Mouse (Mus musculus) heart, postnatal 4 days (tissue): ENCODE data around the gene Drap1. TPM values are rescaled to one million over a fixed set of nuclear protein-coding genes. Genes with fewer than 3 reads are reported as not detected.
"Not testable (repeated sequence)": the region's sequence is repeated elsewhere in the genome, so short reads cannot be mapped to it uniquely, and the experiment has no call there.

Experiments used
- DNase-seq: peaks from one replicate; pipeline ENCODE4 v3.0.0; 2021
- total RNA-seq, 2 experiments: library from RNA; stranded (reverse); gene quantifications; 2 replicates each; pipeline ENCODE4 v1.2.3; 2021

Gene Drap1
- total RNA-seq, 2 experiments from 2014 or later = 231 to 246 TPM

- DNase-seq = no peak
Observed at GRCm38 (mm10) chr19:5419630-5420029, 5.1 kb downstream of the Drap1 start.

- DNase-seq = no peak
Observed at GRCm38 (mm10) chr19:5418750-5419466, 5.9 kb downstream of the Drap1 start.

GRCm38 (mm10) chr19:5414534-5414957, 10.2 kb downstream of the Drap1 start:
- DNase-seq = no peak

- DNase-seq = no peak
Observed at GRCm38 (mm10) chr19:5413840-5414239, 10.9 kb downstream of the Drap1 start.

- no peak for DNase-seq
Observed at GRCm38 (mm10) chr19:5411961-5412360, 12.8 kb downstream of the Drap1 start.

GRCm38 (mm10) chr19:5410641-5411040, 14.1 kb downstream of the Drap1 start:
- DNase-seq = no peak

- DNase-seq = peak; percentile 71
Observed at GRCm38 (mm10) chr19:5409068-5409467, 15.7 kb downstream of the Drap1 start.

GRCm38 (mm10) chr19:5408057-5409001, 16.4 kb downstream of the Drap1 start:
- no peak for DNase-seq

- DNase-seq = peak; percentile 64
Observed at GRCm38 (mm10) chr19:5407133-5407532, 17.6 kb downstream of the Drap1 start.

- peak; percentile 50 for DNase-seq
Observed at GRCm38 (mm10) chr19:5406531-5407126, 18.1 kb downstream of the Drap1 start.

- no peak for DNase-seq
Observed at GRCm38 (mm10) chr19:5405924-5406323, 18.9 kb downstream of the Drap1 start.

GRCm38 (mm10) chr19:5402293-5402692, 22.5 kb downstream of the Drap1 start, which contains the start of gene Tsga10ip:
Gene Tsga10ip, minus strand, starts transcription at chr19:5402526.
- DNase-seq = no peak

- DNase-seq = not testable (repeated sequence)
Observed at GRCm38 (mm10) chr19:5401073-5401472, 23.7 kb downstream of the Drap1 start.

- DNase-seq = no peak
Observed at GRCm38 (mm10) chr19:5395371-5395770, 29.4 kb downstream of the Drap1 start.

GRCm38 (mm10) chr19:5394168-5394567, 30.6 kb downstream of the Drap1 start:
- DNase-seq = no peak

- DNase-seq = peak; percentile 84
Observed at GRCm38 (mm10) chr19:5392892-5393291, 31.9 kb downstream of the Drap1 start.

- DNase-seq = no peak
Observed at GRCm38 (mm10) chr19:5390416-5390815, 34.4 kb downstream of the Drap1 start.

- peak; percentile 42 for DNase-seq
Observed at GRCm38 (mm10) chr19:5389647-5390046, 35.1 kb downstream of the Drap1 start.

GRCm38 (mm10) chr19:5388588-5389242, 36.1 kb downstream of the Drap1 start, which contains the start of gene Sart1:
Gene Sart1, minus strand, starts transcription at chr19:5388703.
- DNase-seq = peak; percentile 96

- DNase-seq = peak; percentile 46
Observed at GRCm38 (mm10) chr19:5388011-5388441, 36.8 kb downstream of the Drap1 start.

GRCm38 (mm10) chr19:5384715-5385114, 40.1 kb downstream of the Drap1 start:
- no peak for DNase-seq

GRCm38 (mm10) chr19:5383326-5383725, 41.5 kb downstream of the Drap1 start:
- DNase-seq = no peak
